Mouse (Mus musculus) spleen, postnatal 4 days (tissue): ENCODE measurements around the gene Zbtb11.

Experiments
- DNase-seq, 2 experiments: peaks; one replicate each; pipeline ENCODE4 v3.0.0; 2022; ENCODE audit warnings: low spot score in 2 of 2

The Zbtb11 gene

GRCm38 (mm10) chr16:55969147-55969546 lies 4.5 kb upstream of the Zbtb11 start:
- peak; percentile 45 to 70 for DNase-seq

DNA sequence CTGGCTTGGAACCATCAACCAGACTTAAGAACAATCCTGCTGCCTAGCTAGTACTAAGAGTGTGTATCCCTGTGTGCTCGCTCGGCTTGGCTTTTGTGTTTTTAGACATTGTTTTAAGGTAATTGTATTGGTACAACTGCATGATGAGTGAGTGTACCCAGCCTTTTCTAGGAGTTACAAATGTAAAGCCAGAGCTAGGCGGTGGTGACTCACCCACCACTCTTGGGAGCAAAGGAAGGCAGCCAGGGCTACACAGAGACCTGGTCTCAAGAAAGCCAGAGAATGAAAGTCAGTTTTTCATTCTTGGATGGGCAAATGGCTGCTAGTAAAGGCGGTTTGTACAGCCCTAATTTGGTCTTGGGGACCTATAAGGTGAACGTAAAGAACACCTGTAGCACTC lies 3.3 kb upstream of the Zbtb11 start:
- peak in 1 of 2 experiments; percentile 32 for DNase-seq

- DNase-seq = no peak
Measured at GRCm38 (mm10) chr16:55971735-55972615, 1.7 kb upstream of the Zbtb11 start.

DNA sequence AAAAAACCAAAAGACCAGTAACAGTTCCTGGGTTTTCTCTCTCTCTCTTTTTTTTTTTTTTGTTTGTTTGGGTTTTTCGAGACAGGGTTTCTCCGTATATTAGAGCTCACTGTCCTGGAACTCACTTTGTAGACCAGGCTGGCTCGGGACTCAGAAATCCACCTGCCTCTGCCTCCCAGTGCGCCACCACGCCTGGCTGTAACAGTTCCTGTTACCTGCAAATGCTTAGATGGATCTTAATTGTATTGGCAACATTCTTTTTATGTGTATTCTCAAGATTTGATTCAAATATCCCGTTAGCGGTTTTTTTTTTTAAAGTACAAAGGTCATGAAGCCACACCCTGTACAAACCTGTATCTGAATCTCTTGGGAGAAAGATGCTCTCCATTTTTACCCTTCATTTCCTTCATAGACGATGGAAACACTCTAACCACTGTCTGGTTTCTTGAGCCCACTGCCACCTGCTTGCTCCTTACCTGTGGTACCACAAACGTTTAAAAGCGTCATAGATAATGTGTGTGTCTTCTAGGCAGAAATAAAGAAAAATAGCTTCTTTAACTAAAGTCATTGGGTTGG lies 969 bp upstream of the Zbtb11 start:
- no peak for DNase-seq

- peak; percentile 89 to 94 for DNase-seq
Measured at GRCm38 (mm10) chr16:55974256-55974902, 696 bp downstream of the Zbtb11 start.

GRCm38 (mm10) chr16:55974903-55975285 lies 1.2 kb downstream of the Zbtb11 start:
- DNase-seq = peak in 1 of 2 experiments; percentile 17

- DNase-seq = no peak
Measured at GRCm38 (mm10) chr16:55986001-55986400, 12.3 kb downstream of the Zbtb11 start.

GRCm38 (mm10) chr16:55990311-55990710 lies 16.6 kb downstream of the Zbtb11 start:
- DNase-seq = no peak

GRCm38 (mm10) chr16:55994235-55994634 lies 20.6 kb downstream of the Zbtb11 start:
- no peak for DNase-seq

GRCm38 (mm10) chr16:56006798-56007197 lies 33.1 kb downstream of the Zbtb11 start:
- no peak for DNase-seq

DNA sequence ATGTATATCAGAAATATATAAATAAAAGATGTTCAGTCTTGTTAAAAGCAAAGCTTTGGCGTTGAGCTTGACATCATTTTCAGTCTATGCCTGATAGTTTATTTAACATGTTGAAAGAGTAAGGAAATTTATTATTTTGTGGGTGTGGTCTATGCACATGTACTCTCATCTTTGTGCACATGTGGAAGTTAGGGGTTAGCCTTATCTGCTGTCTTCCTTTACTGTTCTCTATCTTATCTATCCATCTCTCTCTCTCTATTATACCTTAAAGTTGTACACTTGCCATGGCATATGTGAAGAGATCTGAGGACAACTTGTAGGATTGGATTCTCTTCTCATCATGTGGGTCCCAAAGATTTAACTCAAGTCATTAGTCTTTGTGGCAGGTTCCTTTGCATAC lies 35.2 kb downstream of the Zbtb11 start:
- no peak for DNase-seq

DNA sequence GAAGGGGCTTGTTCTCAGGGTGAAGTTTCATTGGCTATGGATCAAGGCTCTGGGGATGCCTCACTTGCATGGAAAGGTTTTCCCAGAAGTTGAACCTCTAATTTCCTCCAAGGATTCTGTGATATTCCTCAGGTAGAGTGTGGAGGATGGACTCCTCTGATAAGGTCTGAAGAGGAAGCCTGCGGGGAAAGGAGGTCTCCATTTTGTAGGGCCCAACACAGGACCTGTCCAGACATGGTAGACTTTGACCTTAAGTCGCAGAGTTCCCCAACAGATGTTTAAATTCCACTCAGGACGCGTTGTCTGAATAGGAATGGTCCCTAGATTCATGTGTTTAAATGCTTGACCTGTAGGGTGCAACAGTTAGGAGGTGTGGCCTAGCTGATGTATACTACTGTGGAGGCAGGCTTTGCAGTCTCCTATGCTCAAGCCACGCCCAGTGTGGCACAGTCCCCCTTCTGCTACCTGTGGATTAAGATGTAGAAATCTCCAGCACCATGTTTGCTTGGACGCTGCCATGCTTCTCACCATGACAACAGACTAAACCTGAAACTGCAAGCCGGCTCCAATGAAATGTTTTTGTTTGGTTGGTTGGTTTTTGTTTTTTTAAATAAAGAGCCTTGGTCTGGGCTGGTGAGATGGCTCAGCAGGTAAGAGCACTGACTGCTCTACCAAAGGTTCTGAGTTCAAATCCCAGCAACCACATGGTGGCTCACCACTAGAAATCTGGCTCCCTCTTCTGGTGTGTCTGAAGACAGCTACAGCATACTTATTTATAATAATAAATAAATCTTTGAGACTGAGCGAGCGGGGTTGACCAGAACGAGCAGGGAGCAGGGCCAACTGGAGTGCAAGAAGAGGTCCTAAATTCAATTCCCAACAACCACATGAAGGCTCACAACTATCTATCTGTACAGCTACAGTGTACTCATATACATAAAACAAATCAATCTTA lies 39.4 kb downstream of the Zbtb11 start:
- no peak for DNase-seq

GRCm38 (mm10) chr16:56014076-56014475 lies 40.4 kb downstream of the Zbtb11 start:
- DNase-seq = no peak

- DNase-seq = no peak
Measured at GRCm38 (mm10) chr16:56019660-56020059, 46.0 kb downstream of the Zbtb11 start.

- DNase-seq = no peak
Measured at GRCm38 (mm10) chr16:56027854-56028629, 54.4 kb downstream of the Zbtb11 start.

DNA sequence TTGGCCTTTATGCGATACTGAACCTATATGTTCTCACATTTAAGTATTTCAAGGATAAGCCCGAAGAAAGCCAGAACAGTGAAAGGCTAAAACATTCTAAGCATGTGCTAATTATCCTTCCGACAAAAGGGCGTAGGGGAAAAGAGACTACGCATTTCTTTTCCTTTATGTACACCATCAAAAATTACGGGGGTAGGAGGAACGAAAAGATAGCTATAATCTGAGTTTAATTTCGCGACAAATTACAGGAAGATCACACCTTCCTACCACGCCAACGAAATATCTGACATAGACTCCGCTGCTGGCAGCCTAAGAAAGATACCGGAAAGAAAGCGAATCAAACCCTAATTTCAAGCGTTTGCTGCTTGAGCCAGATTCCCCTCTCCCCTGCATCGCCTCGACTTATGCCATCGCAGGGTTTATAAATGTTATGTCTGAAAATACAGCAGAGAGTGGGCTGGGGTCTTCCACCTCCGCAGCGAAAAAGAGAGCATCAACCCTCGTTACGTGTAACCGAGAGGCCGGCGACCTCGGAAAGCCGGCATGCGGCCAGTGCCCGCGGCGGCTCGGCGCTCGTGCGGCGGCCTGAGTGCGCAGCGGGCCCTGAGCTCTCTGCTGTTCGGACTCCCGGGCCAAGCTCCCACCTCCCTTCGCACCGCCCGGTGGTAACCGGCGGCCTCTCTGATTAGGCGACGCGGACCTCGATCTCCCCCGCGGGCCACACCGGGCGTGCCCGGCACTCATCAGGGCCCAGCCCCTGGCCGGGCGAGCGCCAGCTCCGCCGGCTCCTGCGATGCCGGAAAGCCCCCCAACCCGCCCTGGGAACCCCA lies 55.3 kb downstream of the Zbtb11 start:
- DNase-seq = no peak

DNA sequence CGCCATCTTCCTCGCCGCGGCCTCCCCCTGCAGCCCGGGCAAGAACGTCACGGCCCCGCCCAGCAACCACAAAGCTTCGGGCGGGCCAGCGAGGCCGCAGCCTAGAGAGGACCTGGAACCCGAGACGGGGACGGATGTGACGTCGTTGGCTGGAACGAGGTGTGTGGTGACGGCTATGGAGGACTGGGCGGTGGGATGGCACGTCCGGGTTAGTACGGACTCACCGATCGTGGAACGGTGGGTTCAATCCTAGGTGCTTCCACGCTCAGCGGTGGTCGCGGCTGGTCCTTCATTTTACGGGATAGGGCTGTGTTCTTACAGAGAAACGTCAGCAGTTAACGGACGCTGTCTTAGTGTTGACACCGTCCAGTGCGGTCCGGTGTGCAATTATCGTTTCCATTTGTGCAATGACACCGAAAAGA lies 56.0 kb downstream of the Zbtb11 start, which contains the start of gene Pcnp:
TSS of gene Pcnp (minus strand) at position 79 of the 422 bp plus-strand sequence.
- DNase-seq = peak; percentile 97 to 98

DNA sequence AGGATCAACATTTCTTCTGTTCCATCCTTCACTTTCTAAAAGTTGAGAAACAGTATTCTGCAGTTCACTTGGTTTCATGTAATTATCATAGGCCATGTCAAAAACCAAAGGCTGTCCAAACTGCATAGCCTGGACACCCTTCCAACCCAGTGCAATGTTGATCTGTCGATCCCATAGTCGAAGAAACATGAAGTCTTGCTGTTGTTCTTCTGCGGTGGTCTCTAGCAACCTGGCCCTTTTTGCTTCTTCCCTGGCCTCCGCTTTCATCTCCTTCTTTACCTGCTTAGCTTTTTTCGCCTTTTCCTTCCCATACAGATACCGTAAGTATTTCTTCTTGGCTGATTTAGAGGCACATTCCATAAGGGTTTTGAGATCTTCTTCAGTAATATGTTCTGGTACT lies 60.9 kb downstream of the Zbtb11 start:
- no peak for DNase-seq

GRCm38 (mm10) chr16:56036501-56036900 lies 62.8 kb downstream of the Zbtb11 start:
- DNase-seq = no peak
